In genomic region chr6:146538071-146538470, GRCm38 (mm10) we compare ENCODE assay signal across 24 mouse cellular contexts.
"Had no signal": no experiment of that assay in that cellular context is flagged by ENCODE, and none has a peak within 500 bp of the region (broad histone marks: within the 10 kb centered on the region; RNA-seq: fewer than 3 reads in every experiment).

No protein-coding gene starts in this region.

- H3K4me2 ChIP-seq: limb, embryonic 13.5 days; liver, embryonic 12.5 days; liver, embryonic 15.5 days; lung, embryonic 15.5 days; midbrain, embryonic 13.5 days; neural tube, embryonic 13.5 days; stomach, embryonic 15.5 days had no signal

- H3K9ac ChIP-seq: limb, embryonic 13.5 days; liver, embryonic 12.5 days; liver, embryonic 15.5 days; lung, embryonic 15.5 days; midbrain, embryonic 13.5 days; neural tube, embryonic 13.5 days; stomach, embryonic 15.5 days had no signal

- H3K27me3 ChIP-seq: limb, embryonic 13.5 days; liver, embryonic 12.5 days; liver, embryonic 15.5 days; lung, embryonic 15.5 days; midbrain, embryonic 13.5 days; neural tube, embryonic 13.5 days; stomach, embryonic 15.5 days had no signal

- H3K36me3 ChIP-seq: limb, embryonic 10.5 days; limb, embryonic 13.5 days; liver, embryonic 12.5 days; liver, embryonic 15.5 days; lung, embryonic 15.5 days; midbrain, embryonic 10.5 days; midbrain, embryonic 13.5 days; neural tube, embryonic 13.5 days; stomach, embryonic 15.5 days had no signal

- H3K9me3 ChIP-seq: limb, embryonic 10.5 days; liver, embryonic 12.5 days; liver, embryonic 15.5 days; lung, embryonic 15.5 days; megakaryocyte, embryonic 14.5 days; midbrain, embryonic 10.5 days; midbrain, embryonic 13.5 days; neural tube, embryonic 13.5 days; stomach, embryonic 15.5 days had no signal

- H3K4me3 ChIP-seq: layer of hippocampus, adult 2 months; limb, embryonic 10.5 days; limb, embryonic 13.5 days; liver, embryonic 12.5 days; liver, embryonic 15.5 days; lung, embryonic 15.5 days; megakaryocyte, embryonic 14.5 days; midbrain, embryonic 10.5 days; midbrain, embryonic 13.5 days; myocyte; neural tube, embryonic 13.5 days; stomach, embryonic 15.5 days had no signal

- ATAC-seq: liver, embryonic 12.5 days; midbrain, embryonic 13.5 days; midbrain, embryonic 16.5 days had no signal

- H3K27ac ChIP-seq: kidney, postnatal 0 days; layer of hippocampus, adult 2 months; limb, embryonic 10.5 days; limb, embryonic 13.5 days; liver, embryonic 12.5 days; liver, embryonic 15.5 days; lung, embryonic 15.5 days; midbrain, embryonic 10.5 days; midbrain, embryonic 13.5 days; neural tube, embryonic 13.5 days; stomach, embryonic 15.5 days had no signal

- H3K4me1 ChIP-seq: limb, embryonic 13.5 days; liver, embryonic 12.5 days; liver, embryonic 15.5 days; lung, embryonic 15.5 days; midbrain, embryonic 10.5 days; midbrain, embryonic 13.5 days; neural tube, embryonic 13.5 days had no signal

- DNase-seq: kidney, postnatal 25 days; layer of hippocampus, adult 9-11 months; liver; lung, adult 18-20 months; lung, postnatal 10 days; lung, postnatal 36 days; retina, postnatal 1 day; right cerebral cortex, postnatal 25 days; spleen, adult 18-20 months; thymus, postnatal 25 days had no signal
